Mouse (Mus musculus): ENCODE results near the gene Cd24a. TPM values are rescaled to one million over a fixed set of nuclear protein-coding genes. Genes with fewer than 3 reads are reported as not detected.

Gene Cd24a
- polyA plus RNA-seq, 1 experiment from 2014 or later = 425 TPM

- Histone ChIP-seq H3K4me3 (replicated peaks) (no peak overlapping the region), H3K4me1 (peaks cover 15% of the 10 kb centered on the region), H3K4me2 (no peak overlapping the region), H3K27me3 (no peaks in the 10 kb centered on the region), H3K36me3 (no peaks in the 10 kb centered on the region), H3K9me3 (replicated peaks) (peaks cover 8% of the 10 kb centered on the region; the same call in 1 of the 2 replicates), H3K27ac (no peak overlapping the region), H3K9ac (no peak overlapping the region)
- no peak for ATAC-seq (replicated peaks; ENCODE audit: low FRiP score)
Observed at GRCm38 (mm10) chr10:43631049-43631448, 53.0 kb downstream of the Cd24a start.

- Histone ChIP-seq H3K4me1 (peaks cover 15% of the 10 kb centered on the region), H3K9me3 (replicated peaks) (peaks cover 6% of the 10 kb centered on the region; the same call in 1 of the 2 replicates), H3K27me3 (no peaks in the 10 kb centered on the region), H3K36me3 (no peaks in the 10 kb centered on the region), H3K4me2 (no peak overlapping the region), H3K4me3 (replicated peaks) (no peak overlapping the region), H3K9ac (no peak overlapping the region), H3K27ac (no peak overlapping the region)
- ATAC-seq (replicated peaks; ENCODE audit: low FRiP score) = no peak
- WGBS = 72% methylated on average over 2 of the region's 2 CpGs
Observed at GRCm38 (mm10) chr10:43631639-43632354, 53.7 kb downstream of the Cd24a start.

DNA sequence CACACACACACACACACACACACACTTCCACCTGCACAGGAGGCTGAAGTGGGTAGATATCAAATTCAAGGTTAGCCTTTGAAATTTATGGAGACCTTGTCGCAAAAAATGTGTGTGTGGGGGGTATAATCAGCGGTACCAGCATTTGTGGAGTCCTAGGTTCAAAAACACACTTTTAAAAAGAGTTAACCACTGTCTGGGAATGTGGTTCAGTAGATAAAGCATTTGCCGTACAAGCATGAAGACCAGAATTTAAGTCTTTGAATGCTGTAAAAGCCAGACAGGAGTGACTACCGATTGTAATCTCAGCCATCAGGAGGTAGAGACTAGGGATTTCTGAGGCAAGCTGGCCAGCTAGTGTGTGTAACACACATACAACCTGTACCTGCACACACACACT is 55.0 kb downstream of the Cd24a start:
- Histone ChIP-seq H3K36me3 (no peaks in the 10 kb centered on the region), H3K4me2 (no peak overlapping the region), H3K27me3 (no peaks in the 10 kb centered on the region), H3K4me3 (replicated peaks) (no peak overlapping the region), H3K9ac (no peak overlapping the region), H3K27ac (no peak overlapping the region), H3K4me1 (peaks cover 15% of the 10 kb centered on the region), H3K9me3 (replicated peaks) (no peaks in the 10 kb centered on the region)
- ATAC-seq (replicated peaks; ENCODE audit: low FRiP score) = no peak
- WGBS = 80% methylated on average over 4 of the region's 4 CpGs

Other genes starting within 250 kb of the Cd24a start
- 6.6 and 7.4 TPM in 2 replicates for gene Bend3, start 99.5 kb upstream of the Cd24a start, polyA plus RNA-seq (2015; fragmentation: Nextera tagmentation; extraction: Ambion mirVana)
- 8.3 and 15.2 TPM in 2 replicates for gene Gm9803, start 54.2 kb upstream of the Cd24a start, polyA plus RNA-seq (2015; fragmentation: Nextera tagmentation; extraction: Ambion mirVana)
- 74.3 and 77.4 TPM in 2 replicates for gene 1700021F05Rik, start 37.3 kb upstream of the Cd24a start, polyA plus RNA-seq (2015; fragmentation: Nextera tagmentation; extraction: Ambion mirVana)

All from kidney, embryonic 15.5 days (tissue).